In genomic region chr10:62181701-62182100, GRCm38 (mm10) we compare ENCODE assay signal across 16 mouse cellular contexts. TPM values are rescaled to one million over a fixed set of nuclear protein-coding genes. Genes with fewer than 3 reads are reported as not detected.
DNase-seq lines count a peak whose midpoint lies in the region; TF ChIP-seq lines count a peak whose summit lies in the region.
"Had no signal": no experiment of that assay in that cellular context is flagged by ENCODE, and none has a peak within 500 bp of the region (broad histone marks: within the 10 kb centered on the region; RNA-seq: fewer than 3 reads in every experiment).

No protein-coding gene starts in this region.

- DNase-seq in layer of hippocampus, adult 2 months (ENCODE audit: low spot score in 2 of 2): no peak
- DNase-seq in layer of hippocampus, adult 9-11 months: no peak
- DNase-seq in ES-CJ7 (ENCODE audit: low read depth, low spot score) (peak; percentile 55), MN1 (ENCODE audit: low spot score) (no peak)
- DNase-seq in cerebellum, adult 11 months: peak; percentile 61
- DNase-seq in cerebellum, postnatal 36 days: peak; percentile 55 to 57
- DNase-seq in spleen, postnatal 10 days (ENCODE audit: low spot score in 2 of 2): no peak
- DNase-seq: adrenal gland, adult 8-10 months; heart, adult 18-20 months; heart, postnatal 10 days; kidney, postnatal 25 days; left cerebral cortex, postnatal 4 days; thymus, adult 18-20 months had no signal

- no peak overlapping the region for H3K27ac ChIP-seq in layer of hippocampus, adult 2 months
- H3K27ac ChIP-seq: liver, embryonic 15.5 days; macrophage had no signal

- H3K4me3 ChIP-seq in layer of hippocampus, adult 2 months: no peak overlapping the region
- H3K4me3 ChIP-seq: liver, embryonic 15.5 days had no signal

- peak; percentile 26 for TF ChIP-seq CTCF in layer of hippocampus, adult 2 months (conservative IDR thresholded peaks at IDR 0.05)

RNA-seq across cellular contexts. Expression of gene Fam241b, which starts 38.0 kb away (rescaled TPM):
- total RNA-seq in layer of hippocampus, adult 2 months (2021): 10 to 100 TPM; 36.2 to 40.6 TPM

RNA-seq across cellular contexts. Expression of gene Neurog3, which starts 48.8 kb away (rescaled TPM):
- total RNA-seq in layer of hippocampus, adult 2 months (2021): not detected
- total RNA-seq: adrenal gland, adult 8-10 months; heart, adult 18-20 months; heart, postnatal 10 days; layer of hippocampus, postnatal 25 days; left cerebral cortex, postnatal 4 days had no signal

RNA-seq across cellular contexts. Expression of gene Tspan15, which starts 49.4 kb away (rescaled TPM):
- total RNA-seq in layer of hippocampus, adult 2 months (2021): 10 to 100 TPM; 13.6 to 15.9 TPM

Comparison
In these comparisons a context has a peak if more than half of its experiments do, and no peak if none do; other contexts are left out.
1. DNase-seq: peak in ES-CJ7 (single experiment), cerebellum, adult 11 months (single experiment) and cerebellum, postnatal 36 days (2 of 2); none in layer of hippocampus, adult 2 months (0 of 2), layer of hippocampus, adult 9-11 months (single experiment), MN1 (single experiment) and spleen, postnatal 10 days (0 of 2).